Mouse (Mus musculus): Measurements from ENCODE around the gene Ly6g5b. TPM values are rescaled to one million over a fixed set of nuclear protein-coding genes. Genes with fewer than 3 reads are reported as not detected.

Gene Ly6g5b
- polyA plus RNA-seq (2016; fragmentation: Nextera tagmentation; extraction: Ambion mirVana): 1.1 and 1.3 TPM in 2 replicates

GRCm38 (mm10) chr17:35115046-35116019 is at the start of gene Ly6g5b:
TSS of gene Ly6g5b (minus strand) at chr17:35115428.
- Histone ChIP-seq H3K27ac (no peak within 1 kb of the TSS), H3K4me3 (replicated peaks) (no peak within 1 kb of the TSS), H3K9ac (replicated peaks) (no peak within 1 kb of the TSS), H3K27me3 (no peaks in the 10 kb centered on the region), H3K4me2 (no peak within 1 kb of the TSS), H3K36me3 (peaks cover 56% of the 10 kb centered on the region), H3K4me1 (replicated peaks) (peaks cover 8% of the 10 kb centered on the region), H3K9me3 (no peaks in the 10 kb centered on the region)
- ATAC-seq (ENCODE audit: insufficient number of reproducible peaks, insufficient read depth, low FRiP score, low TSS enrichment, low read depth): no peak
- WGBS: 83% methylated on average over 8 of the region's 8 CpGs

- Histone ChIP-seq H3K27ac (peak overlapping the region; percentile 98), H3K4me3 (replicated peaks) (peak overlapping the region; percentile 99), H3K4me1 (replicated peaks) (peaks cover 22% of the 10 kb centered on the region), H3K4me2 (peak overlapping the region; percentile 92), H3K9ac (replicated peaks) (peak overlapping the region; percentile 100), H3K27me3 (no peaks in the 10 kb centered on the region), H3K9me3 (no peaks in the 10 kb centered on the region), H3K36me3 (peaks cover 36% of the 10 kb centered on the region)
- no peak for ATAC-seq (ENCODE audit: insufficient number of reproducible peaks, insufficient read depth, low FRiP score, low TSS enrichment, low read depth)
- WGBS: 2% methylated on average over 28 of the region's 28 CpGs
Measured at GRCm38 (mm10) chr17:35164218-35164567, 49.0 kb upstream of the Ly6g5b start.

GRCm38 (mm10) chr17:35163326-35164081 is 48.3 kb upstream of the Ly6g5b start:
- peaks cover 22% of the 10 kb centered on the region for H3K4me1 ChIP-seq (replicated peaks)
- H3K27me3 ChIP-seq: no peaks in the 10 kb centered on the region
- H3K27ac ChIP-seq: peak overlapping the region; percentile 98
- H3K9me3 ChIP-seq: no peaks in the 10 kb centered on the region
- H3K4me3 ChIP-seq (replicated peaks): peak overlapping the region; percentile 99
- 16% methylated on average over 8 of the region's 8 CpGs for WGBS
- H3K4me2 ChIP-seq: peak overlapping the region; percentile 92
- H3K36me3 ChIP-seq: peaks cover 43% of the 10 kb centered on the region
- H3K9ac ChIP-seq (replicated peaks): peak overlapping the region; percentile 100
- ATAC-seq (ENCODE audit: insufficient number of reproducible peaks, insufficient read depth, low FRiP score, low TSS enrichment, low read depth): no peak

- Histone ChIP-seq H3K27me3 (no peaks in the 10 kb centered on the region), H3K36me3 (peaks cover 51% of the 10 kb centered on the region), H3K4me3 (replicated peaks) (peak overlapping the region; percentile 99), H3K9me3 (no peaks in the 10 kb centered on the region), H3K9ac (replicated peaks) (peak overlapping the region; percentile 100), H3K4me2 (peak overlapping the region; percentile 92), H3K4me1 (replicated peaks) (peaks cover 22% of the 10 kb centered on the region), H3K27ac (no peak overlapping the region)
- no peak for ATAC-seq (ENCODE audit: insufficient number of reproducible peaks, insufficient read depth, low FRiP score, low TSS enrichment, low read depth)
- 69% methylated on average over 12 of the region's 12 CpGs for WGBS
Measured at GRCm38 (mm10) chr17:35162730-35163129, 47.5 kb upstream of the Ly6g5b start.

- WGBS: 85% methylated on average over 14 of the region's 14 CpGs
- peak overlapping the region; percentile 92 for H3K4me2 ChIP-seq
- no peak for ATAC-seq (ENCODE audit: insufficient number of reproducible peaks, insufficient read depth, low FRiP score, low TSS enrichment, low read depth)
- peak overlapping the region; percentile 100; the same call in 1 of the 2 replicates for H3K9ac ChIP-seq (replicated peaks)
- H3K27me3 ChIP-seq: no peaks in the 10 kb centered on the region
- no peaks in the 10 kb centered on the region for H3K9me3 ChIP-seq
- H3K27ac ChIP-seq: 0 out of 2 replicates have a peak overlapping the region, but pooled peaks have one; percentile 53
- peaks cover 22% of the 10 kb centered on the region for H3K4me1 ChIP-seq (replicated peaks)
- peaks cover 57% of the 10 kb centered on the region for H3K36me3 ChIP-seq
- peak overlapping the region; percentile 99; the same call in 1 of the 2 replicates for H3K4me3 ChIP-seq (replicated peaks)
Measured at GRCm38 (mm10) chr17:35162121-35162520, 46.9 kb upstream of the Ly6g5b start.

GRCm38 (mm10) chr17:35161421-35161820 is 46.2 kb upstream of the Ly6g5b start:
- H3K4me1 ChIP-seq (replicated peaks): peaks cover 20% of the 10 kb centered on the region
- no peak overlapping the region for H3K27ac ChIP-seq
- no peaks in the 10 kb centered on the region for H3K27me3 ChIP-seq
- H3K4me2 ChIP-seq: no peak overlapping the region
- no peak overlapping the region for H3K9ac ChIP-seq (replicated peaks)
- 82% methylated on average over 11 of the region's 11 CpGs for WGBS
- no peak for ATAC-seq (ENCODE audit: insufficient number of reproducible peaks, insufficient read depth, low FRiP score, low TSS enrichment, low read depth)
- no peak overlapping the region for H3K4me3 ChIP-seq (replicated peaks)
- peaks cover 64% of the 10 kb centered on the region for H3K36me3 ChIP-seq
- no peaks in the 10 kb centered on the region for H3K9me3 ChIP-seq

- H3K9ac ChIP-seq (replicated peaks): no peak overlapping the region
- H3K27me3 ChIP-seq: no peaks in the 10 kb centered on the region
- no peak for ATAC-seq (ENCODE audit: insufficient number of reproducible peaks, insufficient read depth, low FRiP score, low TSS enrichment, low read depth)
- H3K9me3 ChIP-seq: no peaks in the 10 kb centered on the region
- H3K27ac ChIP-seq: no peak overlapping the region
- H3K4me1 ChIP-seq (replicated peaks): peaks cover 19% of the 10 kb centered on the region
- WGBS: 79% methylated on average over 7 of the region's 7 CpGs
- H3K36me3 ChIP-seq: peaks cover 82% of the 10 kb centered on the region
- H3K4me2 ChIP-seq: no peak overlapping the region
- no peak overlapping the region for H3K4me3 ChIP-seq (replicated peaks)
Measured at GRCm38 (mm10) chr17:35159638-35160037, 44.4 kb upstream of the Ly6g5b start.

GRCm38 (mm10) chr17:35158850-35159593 is 43.8 kb upstream of the Ly6g5b start:
- 93% methylated on average over 16 of the region's 16 CpGs for WGBS
- no peak overlapping the region for H3K4me3 ChIP-seq (replicated peaks)

GRCm38 (mm10) chr17:35157661-35158175 is 42.5 kb upstream of the Ly6g5b start:
- ATAC-seq (ENCODE audit: insufficient number of reproducible peaks, insufficient read depth, low FRiP score, low TSS enrichment, low read depth): no peak
- no peaks in the 10 kb centered on the region for H3K9me3 ChIP-seq
- no peak overlapping the region for H3K4me3 ChIP-seq (replicated peaks)
- H3K4me1 ChIP-seq (replicated peaks): peaks cover 16% of the 10 kb centered on the region
- H3K27me3 ChIP-seq: no peaks in the 10 kb centered on the region
- no peak overlapping the region for H3K9ac ChIP-seq (replicated peaks)
- H3K27ac ChIP-seq: no peak overlapping the region
- 90% methylated on average over 8 of the region's 8 CpGs for WGBS
- H3K36me3 ChIP-seq: peaks cover 100% of the 10 kb centered on the region
- H3K4me2 ChIP-seq: no peak overlapping the region

More at GRCm38 (mm10) chr17:35158850-35159593, 43.8 kb upstream of the Ly6g5b start:
- no peak overlapping the region for H3K4me2 ChIP-seq
- H3K9me3 ChIP-seq: no peaks in the 10 kb centered on the region
- ATAC-seq (ENCODE audit: insufficient number of reproducible peaks, insufficient read depth, low FRiP score, low TSS enrichment, low read depth): no peak
- no peak overlapping the region for H3K27ac ChIP-seq
- H3K4me1 ChIP-seq (replicated peaks): peaks cover 23% of the 10 kb centered on the region
- peaks cover 88% of the 10 kb centered on the region for H3K36me3 ChIP-seq
- H3K9ac ChIP-seq (replicated peaks): no peak overlapping the region
- no peaks in the 10 kb centered on the region for H3K27me3 ChIP-seq

GRCm38 (mm10) chr17:35157254-35157653 is 42.0 kb upstream of the Ly6g5b start:
- Histone ChIP-seq H3K4me3 (replicated peaks) (no peak overlapping the region), H3K9me3 (no peaks in the 10 kb centered on the region), H3K27ac (no peak overlapping the region), H3K36me3 (peaks cover 100% of the 10 kb centered on the region), H3K4me2 (no peak overlapping the region), H3K27me3 (no peaks in the 10 kb centered on the region), H3K9ac (replicated peaks) (no peak overlapping the region), H3K4me1 (replicated peaks) (peaks cover 11% of the 10 kb centered on the region; the same call in 1 of the 2 replicates)
- no peak for ATAC-seq (ENCODE audit: insufficient number of reproducible peaks, insufficient read depth, low FRiP score, low TSS enrichment, low read depth)
- WGBS: 93% methylated on average over 8 of the region's 8 CpGs
